Mouse (Mus musculus) lung, postnatal 4 days (tissue): ENCODE data around the gene Nudt5.

Source experiments
- DNase-seq, 2 experiments: peaks; one replicate each; pipeline ENCODE4 v3.0.0; 2021

Nudt5 gene

DNA sequence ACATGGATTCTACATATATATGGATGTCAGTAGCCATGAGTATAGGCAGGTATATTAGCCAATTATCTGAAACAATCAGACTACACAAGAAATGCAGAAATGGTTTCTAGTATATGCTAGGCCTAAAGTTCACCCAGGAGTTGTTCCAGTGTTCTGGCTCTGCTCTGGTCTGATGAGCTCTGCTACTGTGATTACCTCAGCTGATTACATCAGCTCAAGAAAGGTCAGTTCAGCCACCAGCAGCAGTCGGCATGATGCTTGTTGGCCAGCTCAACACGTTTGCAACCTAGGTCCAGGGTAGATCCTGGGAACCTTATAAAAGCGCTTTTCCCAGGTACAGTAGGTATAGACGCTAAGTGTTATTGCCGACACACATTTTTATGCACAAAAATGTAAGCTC, 24.9 kb downstream of the Nudt5 start:
- no peak for DNase-seq

DNA sequence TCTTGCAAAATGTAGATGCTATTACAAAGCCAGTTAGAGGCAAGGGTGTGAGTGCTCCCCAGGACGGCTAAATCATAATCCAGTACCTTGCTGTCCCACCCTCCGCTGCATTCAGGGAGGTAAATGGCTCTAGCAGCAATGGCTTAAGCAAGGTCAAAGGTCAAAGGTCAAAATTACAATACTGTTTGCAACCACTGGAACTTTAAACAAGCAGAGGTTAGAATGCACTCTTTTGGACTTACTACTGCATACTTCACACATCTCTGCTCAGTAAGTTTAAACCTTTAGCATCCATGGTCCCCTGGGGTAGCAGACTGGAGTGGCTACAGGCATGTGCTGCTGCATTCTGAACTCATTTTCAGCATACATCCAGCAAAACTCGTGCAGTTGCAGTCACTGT, 32.6 kb downstream of the Nudt5 start:
- DNase-seq, result no peak

DNA sequence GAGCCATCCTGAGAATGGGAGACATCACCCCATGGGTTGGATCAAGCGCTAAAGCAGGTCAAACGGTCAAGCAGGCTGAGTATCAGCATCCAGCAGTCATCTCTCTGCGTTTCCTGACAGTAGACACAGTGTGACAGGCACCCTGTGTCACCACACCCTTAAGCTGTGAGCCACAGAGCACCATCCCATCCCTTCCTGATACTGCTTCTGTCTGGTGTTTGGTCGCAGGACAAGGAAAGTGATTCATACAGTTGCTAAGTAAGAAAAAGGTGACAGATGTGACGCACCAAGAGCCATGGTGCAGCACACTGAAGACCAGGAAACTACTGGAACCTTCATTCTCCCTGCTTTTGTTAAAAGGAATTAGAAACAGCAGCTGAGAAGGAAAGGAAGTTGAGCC, 44.0 kb downstream of the Nudt5 start:
- DNase-seq, result no peak

DNA sequence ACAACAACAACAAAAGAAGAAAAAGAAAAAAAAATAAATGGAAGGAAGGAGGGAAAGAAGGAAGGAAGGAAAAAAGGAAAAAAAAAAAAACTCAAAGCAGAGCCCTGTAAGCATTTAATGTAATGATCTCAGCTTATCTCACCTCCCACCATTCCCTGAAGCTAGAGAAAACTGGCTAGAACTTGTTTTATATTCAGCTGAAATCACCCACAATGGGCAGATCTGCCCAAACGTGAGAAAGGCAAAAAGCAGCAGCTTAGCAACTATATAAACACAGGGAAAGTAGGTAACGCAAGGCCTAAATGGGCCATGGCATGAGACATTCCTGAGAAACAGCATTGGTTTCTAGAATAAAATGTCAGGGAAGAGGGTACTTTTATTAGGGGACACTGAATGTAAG, 44.6 kb downstream of the Nudt5 start:
- DNase-seq, result no peak

DNA sequence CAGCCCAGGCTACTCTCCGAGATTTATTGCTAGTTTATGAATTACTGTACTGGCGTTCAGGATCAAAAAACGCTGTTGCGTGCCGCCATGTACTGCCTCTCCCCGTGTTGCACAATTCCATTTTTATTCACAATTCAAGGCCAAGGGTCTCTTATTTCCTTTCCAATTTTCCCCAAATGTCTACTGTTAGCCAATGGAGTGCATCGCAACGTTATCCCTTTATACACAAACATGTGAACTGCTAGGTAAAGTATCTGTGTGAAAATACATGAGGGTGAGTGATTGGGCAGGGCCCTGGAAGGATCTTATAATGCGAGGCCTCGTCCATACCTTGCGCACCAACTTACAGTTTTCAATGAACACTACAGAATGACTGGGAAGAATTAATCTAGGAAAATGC, 49.5 kb downstream of the Nudt5 start:
- no peak for DNase-seq

GRCm38 (mm10) chr2:5894843-5895570, 50.2 kb downstream of the Nudt5 start, which contains the start of gene Sec61a2:
TSS of gene Sec61a2 (minus strand) at chr2:5895432.
- peak; percentile 98 to 100 for DNase-seq

DNA sequence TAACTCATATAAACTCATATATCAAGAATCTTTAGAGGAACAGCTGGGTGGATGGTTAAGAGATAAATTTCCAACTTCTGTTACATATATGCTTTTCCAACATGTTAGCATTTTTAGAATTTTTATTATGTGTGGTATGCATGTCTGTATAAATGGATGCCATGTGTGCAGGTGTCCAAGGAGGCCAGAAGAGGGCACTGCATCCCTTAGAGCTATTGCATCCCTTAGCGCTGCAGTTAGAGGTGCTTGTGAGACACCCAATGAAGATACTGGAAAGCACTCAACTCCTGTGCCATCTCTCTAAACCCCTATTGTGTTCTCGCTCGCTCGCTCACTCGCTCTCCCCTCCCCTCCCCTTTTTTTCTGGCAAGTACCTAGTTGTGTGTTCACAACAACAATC, 55.3 kb downstream of the Nudt5 start:
- DNase-seq, result peak in 1 of 2 experiments; percentile 31

GRCm38 (mm10) chr2:5906092-5906491, 61.3 kb downstream of the Nudt5 start:
- no peak for DNase-seq

GRCm38 (mm10) chr2:5906625-5907024, 61.8 kb downstream of the Nudt5 start:
- peak in 1 of 2 experiments; percentile 49 for DNase-seq

DNA sequence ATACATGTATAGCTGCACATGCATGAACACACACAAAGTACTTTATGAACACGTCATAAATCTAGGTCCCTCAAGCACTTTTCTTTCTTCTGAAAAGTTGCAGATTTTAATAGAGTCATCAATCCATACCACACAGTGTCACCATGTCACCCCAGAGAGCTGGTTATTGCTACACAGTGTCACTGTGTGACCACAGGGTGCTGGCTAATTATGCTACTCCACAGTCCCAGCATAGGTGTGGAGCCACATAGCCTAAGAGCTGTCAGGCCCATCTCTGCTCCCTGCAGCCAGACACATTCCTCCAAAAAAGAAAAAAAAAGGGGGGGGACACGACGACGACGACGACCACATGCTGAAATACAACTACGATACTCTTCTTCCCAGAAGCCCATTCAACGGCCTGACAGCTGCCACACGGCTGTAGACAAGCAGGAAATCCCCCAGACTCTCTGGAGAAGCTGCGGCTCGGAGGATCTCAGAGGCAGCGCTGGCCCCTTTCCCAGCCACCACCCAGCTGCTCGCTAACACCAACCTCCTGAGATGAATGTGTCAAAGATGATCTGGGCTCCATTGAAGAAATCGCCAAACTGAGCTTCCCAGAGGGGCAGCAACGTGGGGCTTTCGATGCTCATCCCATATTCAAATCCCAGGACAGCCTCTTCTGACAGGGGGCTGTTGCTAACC, 66.6 kb downstream of the Nudt5 start:
- no peak for DNase-seq
